Mouse (Mus musculus) hindbrain, embryonic 11.5 days (tissue): ENCODE results near the gene Ksr2. TPM values are rescaled to one million over a fixed set of nuclear protein-coding genes. Genes with fewer than 3 reads are reported as not detected.
"Not testable (repeated sequence)": the region's sequence is repeated elsewhere in the genome, so short reads cannot be mapped to it uniquely, and the experiment has no call there.

ENCODE experiments used
- ATAC-seq: fragments of 200-750 bp; cut with Nextera tagmentation; 2 replicates; pipeline ENCODE4 v1.8.0; 2017; ENCODE audit warnings: mild to moderate bottlenecking, moderate TSS enrichment, moderate library complexity; ENCODE audit not compliant: low FRiP score
- DNase-seq: peaks from one replicate; pipeline ENCODE4 v3.0.0-alpha.2; 2015; ENCODE audit warnings: low spot score
- H3K27ac ChIP-seq: fragments of 300-500 bp; sonication (generic); 2 replicates; pipeline ENCODE4 v1.5.1; 2014; ENCODE audit warnings: mild to moderate bottlenecking, low read depth, low read length
- H3K27me3 ChIP-seq: fragments of 300-500 bp; sonication (generic); 2 replicates; pipeline ENCODE4 v1.6.1; 2014; ENCODE audit warnings: mild to moderate bottlenecking, low read length, moderate library complexity, mixed read lengths; ENCODE audit not compliant: control insufficient read depth, insufficient read depth
- H3K36me3 ChIP-seq: fragments of 300-500 bp; sonication (generic); 2 replicates; pipeline ENCODE4 v1.6.1; 2014; ENCODE audit warnings: mild to moderate bottlenecking, low read length, moderate library complexity, mixed read lengths; ENCODE audit not compliant: control insufficient read depth, insufficient read depth
- H3K4me1 ChIP-seq: fragments of 300-500 bp; sonication (generic); replicated peaks from 2 replicates; pipeline ENCODE4 v1.6.1; 2014; ENCODE audit warnings: low read length, mixed read lengths; ENCODE audit not compliant: control insufficient read depth, insufficient read depth
- H3K4me2 ChIP-seq: fragments of 300-500 bp; sonication (generic); replicated peaks from 2 replicates; pipeline ENCODE4 v1.6.1; 2014; ENCODE audit warnings: mild to moderate bottlenecking, low read depth, low read length
- H3K4me3 ChIP-seq: fragments of 300-500 bp; sonication (generic); 2 replicates; pipeline ENCODE4 v1.5.1; 2014; ENCODE audit warnings: low read depth, low read length
- H3K9ac ChIP-seq: fragments of 300-500 bp; sonication (generic); 2 replicates; pipeline ENCODE4 v1.6.1; 2014; ENCODE audit warnings: low read depth, low read length
- H3K9me3 ChIP-seq: fragments of 300-500 bp; sonication (generic); 2 replicates; pipeline ENCODE4 v1.6.1; 2016; ENCODE audit warnings: low read length; ENCODE audit not compliant: control insufficient read depth
- WGBS: fragments of 180-500 bp; shearing (Covaris S2); extraction: QIAGEN DNeasy Blood & Tissue Kit; methylation state at CpG from one replicate; pipeline ENCODE4 v1.1.7; 2014; 5-methylcytosine and 5-hydroxymethylcytosine counted together
- polyA plus RNA-seq: library from polyadenylated mRNA; unstranded; fragments of >200 nt; fragmentation: Nextera tagmentation; extraction: Ambion mirVana; gene quantifications from 2 replicates; pipeline ENCODE4 v1.2.1, GENCODE M21; 2014

Gene Ksr2
- polyA plus RNA-seq, 1 experiment from 2014 or later = 2.9 TPM

- Histone ChIP-seq H3K4me1 (no peaks in the 10 kb centered on the region), H3K9me3 (no peaks in the 10 kb centered on the region), H3K4me2 (no peak overlapping the region), H3K27ac (no peak overlapping the region), H3K9ac (no peak overlapping the region), H3K4me3 (no peak overlapping the region), H3K27me3 (no peaks in the 10 kb centered on the region), H3K36me3 (no peaks in the 10 kb centered on the region)
- ATAC-seq (no peak), DNase-seq (no peak)
- WGBS = 86% methylated on average over 6 of the region's 6 CpGs
Observed at GRCm38 (mm10) chr5:117397371-117397770, 16.4 kb upstream of the Ksr2 start.

GRCm38 (mm10) chr5:117398007-117398550 lies 15.7 kb upstream of the Ksr2 start:
- Histone ChIP-seq H3K27ac (no peak overlapping the region), H3K4me2 (no peak overlapping the region), H3K36me3 (no peaks in the 10 kb centered on the region), H3K4me1 (no peaks in the 10 kb centered on the region), H3K27me3 (no peaks in the 10 kb centered on the region), H3K9ac (no peak overlapping the region), H3K9me3 (no peaks in the 10 kb centered on the region), H3K4me3 (no peak overlapping the region)
- WGBS = 45% methylated on average over 4 of the region's 5 CpGs
- no peak for ATAC-seq
- no peak for DNase-seq

DNA sequence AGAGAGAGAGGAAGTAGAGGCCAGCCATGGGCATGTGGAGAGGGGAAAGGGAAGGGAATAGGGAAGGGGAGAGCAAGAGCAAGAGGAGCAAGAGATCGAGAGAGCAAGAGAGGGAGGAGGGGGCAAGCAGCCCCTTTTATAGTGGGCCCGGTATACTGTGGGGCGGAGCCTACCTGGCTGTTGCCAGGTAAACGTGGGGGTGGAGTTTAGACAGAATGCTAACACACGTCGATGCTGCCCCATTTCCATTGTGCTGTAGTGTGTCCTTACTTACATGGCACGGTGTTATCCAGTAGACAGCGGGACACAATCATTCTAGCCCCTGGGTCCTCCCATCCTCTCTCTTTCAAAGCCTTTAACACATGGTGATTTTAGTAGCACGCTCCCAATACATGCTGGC lies 14.5 kb upstream of the Ksr2 start:
- Histone ChIP-seq H3K9ac (no peak overlapping the region), H3K27ac (no peak overlapping the region), H3K27me3 (no peaks in the 10 kb centered on the region), H3K36me3 (no peaks in the 10 kb centered on the region), H3K4me1 (no peaks in the 10 kb centered on the region), H3K9me3 (no peaks in the 10 kb centered on the region), H3K4me3 (no peak overlapping the region), H3K4me2 (no peak overlapping the region)
- no peak for ATAC-seq
- DNase-seq = no peak
- 85% methylated on average over 9 of the region's 9 CpGs for WGBS

GRCm38 (mm10) chr5:117403609-117404008 lies 10.2 kb upstream of the Ksr2 start:
- 87% methylated on average over 8 of the region's 8 CpGs for WGBS
- no peak for DNase-seq
- Histone ChIP-seq H3K4me2 (no peak overlapping the region), H3K4me1 (no peaks in the 10 kb centered on the region), H3K27me3 (no peaks in the 10 kb centered on the region), H3K4me3 (no peak overlapping the region), H3K9ac (no peak overlapping the region), H3K27ac (no peak overlapping the region), H3K9me3 (no peaks in the 10 kb centered on the region), H3K36me3 (no peaks in the 10 kb centered on the region)
- no peak for ATAC-seq

DNA sequence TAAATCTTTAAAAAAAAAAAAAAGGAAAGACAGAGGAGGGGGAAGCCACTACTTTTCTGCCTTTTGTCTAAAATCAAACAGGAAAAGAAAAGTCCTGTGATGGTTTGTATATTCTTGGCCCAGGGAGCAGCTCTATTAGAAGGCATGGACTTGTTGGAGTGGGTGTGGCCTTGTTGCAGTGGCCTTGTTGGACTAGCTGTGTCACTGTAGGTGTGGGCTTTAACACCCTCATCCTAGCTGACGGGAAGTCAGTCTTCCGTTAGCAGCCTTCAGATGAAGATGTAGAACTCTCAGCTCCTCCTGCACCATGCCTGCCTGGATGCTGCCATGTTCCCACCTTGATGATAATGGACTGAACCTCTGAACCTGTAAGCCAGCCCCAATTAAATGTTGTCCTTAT lies 9.1 kb upstream of the Ksr2 start:
- H3K9ac ChIP-seq, H3K4me2 ChIP-seq, H3K4me3 ChIP-seq, H3K27ac ChIP-seq, H3K4me1 ChIP-seq, ATAC-seq, H3K9me3 ChIP-seq, H3K36me3 ChIP-seq, H3K27me3 ChIP-seq, DNase-seq: not testable (repeated sequence)
- WGBS = 89% methylated on average over 2 of the region's 2 CpGs

- no peak overlapping the region for H3K27ac ChIP-seq
- no peak for ATAC-seq
- no peaks in the 10 kb centered on the region; the same call in 1 of the 2 replicates for H3K27me3 ChIP-seq
- H3K4me2 ChIP-seq = no peak overlapping the region
- H3K4me1 ChIP-seq = no peaks in the 10 kb centered on the region
- no peak overlapping the region for H3K9ac ChIP-seq
- 69% methylated on average over 4 of the region's 4 CpGs for WGBS
- DNase-seq = peak; percentile 45
- no peaks in the 10 kb centered on the region for H3K36me3 ChIP-seq
- no peak overlapping the region for H3K4me3 ChIP-seq
- no peaks in the 10 kb centered on the region for H3K9me3 ChIP-seq
Observed at GRCm38 (mm10) chr5:117408216-117408615, 5.6 kb upstream of the Ksr2 start.

DNA sequence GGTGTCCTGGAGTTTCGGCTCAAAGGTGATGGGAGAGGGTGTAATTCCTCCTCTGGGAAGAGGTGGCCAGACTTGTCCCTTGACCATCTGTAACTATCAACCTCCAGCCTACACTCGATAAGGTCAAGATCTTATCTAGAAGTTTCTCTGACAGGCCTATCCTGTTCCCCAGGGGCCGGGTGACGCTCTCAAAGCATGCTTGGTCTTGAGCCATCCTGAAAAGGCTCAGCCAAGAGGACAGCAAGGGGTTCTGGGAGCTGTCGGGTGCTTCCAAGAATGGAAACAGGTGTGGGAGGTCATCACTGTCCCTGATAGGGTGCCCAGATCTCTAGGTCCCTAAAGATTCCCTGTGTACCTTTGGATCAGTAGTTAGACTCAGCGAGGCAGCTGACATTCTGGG lies 4.4 kb upstream of the Ksr2 start:
- 75% methylated on average over 6 of the region's 6 CpGs for WGBS
- ATAC-seq (no peak), DNase-seq (no peak)
- Histone ChIP-seq H3K4me3 (no peak overlapping the region), H3K9me3 (no peaks in the 10 kb centered on the region), H3K27ac (no peak overlapping the region), H3K27me3 (peaks cover 2% of the 10 kb centered on the region; the same call in 1 of the 2 replicates), H3K4me1 (no peaks in the 10 kb centered on the region), H3K9ac (no peak overlapping the region), H3K36me3 (no peaks in the 10 kb centered on the region), H3K4me2 (no peak overlapping the region)

DNA sequence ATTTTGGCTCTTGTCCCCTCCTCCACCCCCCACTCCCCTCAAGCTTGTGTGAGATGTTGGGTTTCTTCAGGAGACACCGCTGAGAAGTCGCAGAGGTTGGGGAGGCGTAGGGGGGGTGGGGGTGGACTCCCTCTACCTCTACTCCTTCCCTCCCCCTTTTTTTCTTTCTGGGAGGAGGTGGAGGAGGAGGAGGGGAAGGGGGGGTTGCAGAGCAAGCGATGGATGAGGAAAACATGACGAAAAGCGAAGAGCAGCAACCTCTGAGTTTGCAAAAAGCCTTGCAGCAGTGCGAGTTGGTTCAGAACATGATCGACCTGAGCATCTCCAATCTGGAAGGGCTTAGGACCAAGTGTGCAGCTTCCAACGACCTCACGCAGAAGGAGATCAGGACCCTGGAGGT lies 811 bp downstream of the Ksr2 start:
- Histone ChIP-seq H3K27me3 (peaks cover 3% of the 10 kb centered on the region), H3K4me2 (peak overlapping the region; percentile 91), H3K4me1 (peaks cover 3% of the 10 kb centered on the region; the same call in 1 of the 2 replicates), H3K36me3 (no peaks in the 10 kb centered on the region), H3K27ac (peak overlapping the region; percentile 96), H3K4me3 (peak overlapping the region; percentile 59), H3K9ac (peak overlapping the region; percentile 74), H3K9me3 (no peaks in the 10 kb centered on the region)
- DNase-seq (peak; percentile 30), ATAC-seq (peak; percentile 23; the same call in 1 of the 2 replicates)
- WGBS = 3% methylated on average over 10 of the region's 10 CpGs
